Mouse (Mus musculus) granulocyte monocyte progenitor cell, adult 5-6 weeks (primary cell): ENCODE results near the gene Fcer1g. TPM values are rescaled to one million over a fixed set of nuclear protein-coding genes. Genes with fewer than 3 reads are reported as not detected.

Experiments used
- ATAC-seq: replicated peaks from 2 replicates; pipeline ENCODE4 v1.8.0; 2016; ENCODE audit warnings: mild to moderate bottlenecking, moderate TSS enrichment, inconsistent platforms; ENCODE audit not compliant: poor library complexity, severe bottlenecking
- total RNA-seq, 2 experiments: library from RNA; stranded (forward) in 1 of 2; stranded (reverse) in 1 of 2; fragments of 200-712, 200-1000 nt in 1 of 2; fragments of >200 nt in 1 of 2; fragmentation: Nextera tagmentation in 1 of 2; gene quantifications; 2 replicates each; pipeline ENCODE4 v1.2.3; 2014 to 2017

The Fcer1g gene
- total RNA-seq (2014; fragmentation: Nextera tagmentation) (327 and 359 TPM in 2 replicates), total RNA-seq (2017) (143 and 171 TPM in 2 replicates)

- ATAC-seq, result peak; percentile 64
Measured at GRCm38 (mm10) chr1:171234126-171234525, at the start of gene Fcer1g. Fcer1g (minus strand) TSS chr1:171234365.

DNA sequence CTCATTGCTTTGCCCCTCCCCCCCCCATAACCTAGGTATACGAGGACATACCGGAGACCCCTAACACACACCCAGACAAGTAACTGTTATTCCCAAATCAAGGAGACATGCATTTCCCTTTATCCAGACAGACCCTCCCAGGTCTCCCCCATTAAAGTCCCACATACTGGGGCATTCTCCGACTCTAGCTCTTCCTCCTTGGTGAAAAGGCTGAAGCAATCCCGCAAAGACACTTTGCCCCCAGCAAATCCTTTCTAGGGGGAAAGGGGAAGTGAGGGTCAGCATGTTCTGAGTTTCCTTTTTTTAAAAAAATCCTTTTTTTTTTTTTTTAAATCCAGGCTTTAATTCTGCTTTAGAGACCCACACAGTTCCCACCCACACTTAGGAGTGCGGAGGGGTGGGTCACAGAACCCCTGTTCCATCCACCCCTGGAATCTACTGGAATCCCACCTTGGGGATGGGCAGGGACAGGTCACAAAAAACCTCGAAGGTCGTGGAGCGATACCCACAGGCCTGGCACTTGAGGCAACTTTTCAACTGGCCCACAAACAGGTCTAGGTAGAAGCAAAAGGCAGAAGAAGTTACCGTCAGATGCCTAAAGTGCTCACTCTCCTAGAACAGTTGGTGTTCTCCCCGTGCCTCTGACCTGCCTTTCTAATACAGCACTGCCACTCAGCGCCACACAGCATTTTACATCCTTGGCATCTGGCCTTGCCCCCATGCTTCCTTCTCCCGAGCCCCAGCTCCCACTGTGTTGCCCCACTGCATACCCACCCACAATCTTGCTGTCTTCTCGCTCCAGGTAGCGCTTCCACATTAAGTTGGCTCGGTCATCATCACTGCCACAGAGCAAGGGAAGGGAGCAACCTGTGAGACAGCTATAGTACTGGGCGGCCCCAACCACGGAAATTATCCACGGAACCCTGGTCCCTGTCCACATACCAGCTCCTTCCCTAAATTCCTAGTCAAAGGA, 49.3 kb upstream of the Fcer1g start:
- peak; percentile 20; the same call in 1 of the 2 replicates for ATAC-seq

DNA sequence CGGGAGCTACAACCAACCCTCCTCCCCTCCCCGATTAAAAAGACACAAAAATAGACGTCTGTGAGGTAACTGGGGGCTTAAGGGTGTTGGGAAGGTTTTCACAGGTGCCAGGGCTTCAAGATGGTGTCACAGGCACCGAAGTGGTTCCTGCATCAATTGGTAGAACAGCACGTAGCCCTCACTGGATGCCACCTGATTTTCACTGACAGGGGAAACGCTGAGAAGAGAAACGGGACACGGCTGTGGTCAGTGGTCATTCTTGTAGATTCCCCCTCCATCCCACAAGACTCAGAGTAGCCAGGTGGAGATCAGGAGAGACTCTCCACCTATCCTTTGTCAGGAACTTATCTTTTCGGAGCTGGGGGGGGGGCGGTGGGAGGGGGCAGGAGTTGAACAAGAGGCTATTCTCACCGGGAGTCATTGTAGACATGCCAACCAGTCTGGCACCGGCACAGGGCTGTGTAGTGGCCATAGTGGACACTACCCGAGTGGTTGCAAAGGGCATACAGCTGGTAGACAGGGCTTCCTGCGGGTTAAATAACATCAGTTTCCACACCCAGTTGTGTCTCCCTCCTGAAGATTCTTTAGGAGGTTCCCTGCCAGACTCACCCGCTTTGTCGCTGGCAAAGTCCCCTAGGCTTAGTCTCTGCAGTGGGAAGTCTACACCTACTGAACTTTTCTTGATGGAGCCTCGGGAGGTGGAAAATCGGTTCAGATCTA, 48.1 kb upstream of the Fcer1g start:
- no peak for ATAC-seq

GRCm38 (mm10) chr1:171281528-171281923, 47.4 kb upstream of the Fcer1g start:
- ATAC-seq, result peak; percentile 40

- ATAC-seq, result peak; percentile 84
Measured at GRCm38 (mm10) chr1:171280916-171281527, 46.9 kb upstream of the Fcer1g start, which contains the start of gene Ppox. Ppox (minus strand) TSS chr1:171281186.

DNA sequence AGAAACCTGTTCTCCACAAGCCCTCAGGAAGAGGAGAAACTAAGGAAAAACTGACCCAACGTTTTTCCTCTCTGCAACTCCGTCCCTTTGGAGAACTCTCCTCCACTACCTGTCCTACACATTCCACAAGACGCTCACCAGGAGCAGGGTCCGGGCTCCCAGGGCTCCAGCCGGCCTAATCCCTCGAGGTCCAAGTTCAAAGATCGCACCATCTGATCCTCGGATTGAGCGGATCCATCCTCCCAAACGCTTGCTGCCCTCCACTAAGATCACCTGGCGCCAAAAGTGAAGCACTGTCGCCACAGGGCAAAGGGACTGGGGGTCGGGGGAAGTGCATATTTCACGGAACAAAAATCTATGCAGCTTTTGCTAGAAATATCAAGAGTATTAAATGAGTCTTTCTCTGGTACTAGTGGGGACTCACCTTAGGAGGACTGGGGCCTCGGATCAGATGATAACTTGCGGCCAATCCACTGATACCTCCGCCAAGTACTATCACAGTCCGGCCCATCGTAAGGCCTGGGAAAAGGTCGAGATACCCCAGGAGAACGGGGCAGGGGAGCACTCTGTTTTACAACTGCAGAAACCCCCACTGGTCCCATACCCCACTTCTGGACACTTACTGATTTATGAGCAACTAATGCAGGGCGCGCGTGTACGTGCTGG, 46.2 kb upstream of the Fcer1g start:
- ATAC-seq, result peak; percentile 0; the same call in 1 of the 2 replicates

DNA sequence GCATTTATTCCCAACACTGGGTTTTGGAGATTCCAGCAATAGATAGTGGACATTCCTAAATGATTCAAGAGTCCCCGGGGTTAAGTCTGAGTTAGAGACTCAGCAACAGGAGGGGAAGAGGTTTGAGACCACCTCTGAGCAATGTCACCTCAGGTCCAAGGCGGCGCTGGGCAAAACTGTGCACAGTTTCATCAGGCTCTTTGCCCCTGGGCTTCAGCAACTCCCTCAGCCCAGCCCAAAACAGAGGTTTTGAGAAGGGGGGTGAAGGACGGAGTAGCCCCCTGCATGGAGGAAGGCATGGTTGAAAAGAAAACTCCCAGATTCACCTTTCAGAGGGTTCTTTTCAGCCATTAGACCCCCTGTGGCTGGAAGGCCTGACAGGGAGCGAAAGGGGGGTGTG, 45.6 kb upstream of the Fcer1g start:
- no peak for ATAC-seq

- no peak for ATAC-seq
Measured at GRCm38 (mm10) chr1:171279012-171279705, 45.0 kb upstream of the Fcer1g start.

DNA sequence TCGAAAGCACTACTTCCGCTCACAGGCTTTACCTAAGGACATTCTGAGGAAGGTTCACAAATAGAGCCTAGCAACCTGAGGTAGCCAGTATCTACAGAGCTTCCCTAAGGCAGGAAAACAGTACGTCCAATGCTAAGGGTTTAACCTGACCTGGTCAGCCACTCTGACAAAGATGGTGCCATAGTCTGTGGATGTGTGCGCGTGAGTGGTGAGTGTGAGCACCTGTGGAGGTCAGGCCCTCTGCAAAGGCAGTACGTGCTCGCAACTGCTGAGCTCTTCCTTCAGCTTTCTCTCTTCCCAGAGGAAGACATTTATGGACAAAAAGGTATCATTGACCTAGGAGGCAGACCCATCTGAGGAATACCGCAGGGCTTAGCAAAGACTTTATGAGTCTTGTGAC, 44.3 kb upstream of the Fcer1g start:
- no peak for ATAC-seq

DNA sequence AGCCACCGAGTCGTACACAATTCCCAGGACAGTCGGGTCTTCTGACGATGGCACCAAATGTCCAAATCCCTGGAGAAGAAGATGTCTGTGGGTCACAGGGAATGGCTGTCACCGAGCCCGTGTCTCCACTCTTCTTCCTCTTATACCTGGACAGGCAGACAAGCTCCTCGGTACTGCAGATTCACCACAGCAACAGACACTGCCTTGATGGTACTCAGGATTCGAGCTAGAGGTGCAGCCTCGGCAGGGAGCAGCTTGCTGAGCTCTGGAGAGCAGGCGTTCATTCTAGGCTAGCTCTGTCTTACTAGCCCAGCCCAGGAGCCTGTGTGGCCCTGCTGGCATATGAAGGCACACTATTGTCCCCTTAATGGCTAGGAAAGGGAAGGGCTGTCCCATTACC, 43.6 kb upstream of the Fcer1g start:
- ATAC-seq, result no peak

- no peak for ATAC-seq
Measured at GRCm38 (mm10) chr1:171276110-171276748, 42.1 kb upstream of the Fcer1g start.

DNA sequence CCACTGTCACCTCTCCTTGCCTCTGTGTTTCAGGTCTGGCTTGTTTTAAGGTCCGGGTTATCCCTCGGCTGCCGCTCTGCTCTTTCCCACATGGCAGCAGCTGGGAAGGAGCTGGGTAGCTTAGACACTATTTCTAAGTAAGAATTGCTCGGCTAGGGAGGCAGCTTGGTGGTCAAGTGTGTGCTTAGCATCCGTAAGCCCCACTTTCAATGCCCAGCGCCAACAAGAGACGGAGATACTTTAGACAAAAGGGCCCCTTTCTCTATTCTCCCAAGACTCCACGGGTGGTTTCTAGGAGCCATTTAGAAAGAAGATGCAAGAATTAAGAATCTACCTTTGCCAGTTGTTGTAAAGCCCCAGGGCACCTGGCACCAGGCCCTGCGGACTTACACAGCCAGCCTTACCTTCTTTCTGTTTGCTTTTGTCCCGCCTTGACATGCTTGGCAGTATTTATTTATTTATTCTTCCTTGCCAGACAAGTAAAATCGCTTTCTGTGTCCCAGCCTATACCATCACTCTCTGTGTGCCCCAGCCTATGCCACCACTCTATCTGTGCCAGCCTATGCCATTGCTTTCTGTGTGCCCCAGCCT, 41.1 kb upstream of the Fcer1g start:
- ATAC-seq, result no peak

DNA sequence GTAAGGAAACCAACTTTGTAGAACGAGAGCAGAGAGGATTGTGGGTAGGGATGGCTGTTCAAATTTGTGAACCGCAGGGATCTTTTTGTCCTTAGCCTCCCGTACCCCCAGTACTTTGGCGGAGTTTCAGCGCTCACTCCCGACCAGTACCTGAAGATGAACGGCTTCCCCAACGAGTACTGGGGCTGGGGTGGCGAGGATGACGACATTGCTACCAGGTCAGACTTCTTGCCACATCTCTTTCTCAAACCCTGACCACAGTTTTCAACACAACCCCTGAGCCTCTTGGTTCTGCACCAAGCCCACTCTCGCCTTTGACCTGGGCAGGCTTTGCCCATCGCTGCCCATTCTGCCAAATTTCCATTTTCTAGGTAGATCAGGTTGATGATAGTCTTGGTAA, 40.0 kb upstream of the Fcer1g start:
- peak; percentile 63 for ATAC-seq

GRCm38 (mm10) chr1:171272086-171272485, 37.9 kb upstream of the Fcer1g start:
- peak; percentile 47 for ATAC-seq

- 0 out of 2 replicates have a peak, but pooled peaks have one; percentile 12 for ATAC-seq
Measured at GRCm38 (mm10) chr1:171271622-171272021, 37.5 kb upstream of the Fcer1g start.

- no peak for ATAC-seq
Measured at GRCm38 (mm10) chr1:171271196-171271595, 37.0 kb upstream of the Fcer1g start.

GRCm38 (mm10) chr1:171270573-171270900, 36.4 kb upstream of the Fcer1g start:
- ATAC-seq, result peak; percentile 28

- peak; percentile 88 for ATAC-seq
Measured at GRCm38 (mm10) chr1:171269848-171270572, 35.8 kb upstream of the Fcer1g start, which contains the start of gene B4galt3. B4galt3 (plus strand) TSS chr1:171270328.
